Mouse (Mus musculus) neutrophil, adult 5-6 weeks (primary cell): Measurements from ENCODE around the gene Spaar. TPM values are rescaled to one million over a fixed set of nuclear protein-coding genes. Genes with fewer than 3 reads are reported as not detected.
"Not testable (repeated sequence)": the region's sequence is repeated elsewhere in the genome, so short reads cannot be mapped to it uniquely, and the experiment has no call there.

Experiments used
- ATAC-seq: fragments of 151-379, 151-347 bp; 2 replicates; pipeline ENCODE4 v1.8.0; 2017; ENCODE audit warnings: mild to moderate bottlenecking, moderate TSS enrichment; ENCODE audit not compliant: insufficient number of reproducible peaks, poor library complexity, low FRiP score, severe bottlenecking; ENCODE audit errors: extremely low read depth
- total RNA-seq: library from RNA; stranded (forward); fragments of 200-1000 nt; gene quantifications from 2 replicates; pipeline ENCODE4 v1.2.3, GENCODE M21; 2017

Spaar gene
- total RNA-seq, 1 experiment from 2014 or later: not detected

- ATAC-seq: no peak
Observed at GRCm38 (mm10) chr4:43769374-43769773, 39.5 kb downstream of the Spaar start.

GRCm38 (mm10) chr4:43770909-43771308 lies 41.1 kb downstream of the Spaar start, which contains the start of gene Olfr159:
Gene Olfr159, minus strand, starts transcription at chr4:43771009.
- no peak for ATAC-seq

DNA sequence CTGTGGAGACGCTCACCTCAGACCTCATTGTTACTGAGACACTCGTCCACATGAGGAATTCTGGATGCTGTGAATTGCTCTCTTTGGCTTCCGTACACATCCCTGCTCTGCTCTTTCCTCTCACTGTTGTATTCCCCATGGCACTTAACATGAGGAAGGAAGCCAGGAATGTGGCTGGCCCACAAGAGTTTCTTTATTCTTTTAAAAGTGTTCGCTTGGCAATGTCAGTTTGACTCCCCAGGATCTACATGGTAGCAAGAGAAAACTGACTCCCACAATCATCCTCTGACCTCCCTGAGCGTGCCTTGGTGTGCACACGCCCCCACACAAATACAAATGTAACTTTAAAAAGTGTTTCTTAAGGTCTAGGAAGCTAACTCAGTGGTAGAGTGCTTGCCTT lies 41.8 kb downstream of the Spaar start:
- ATAC-seq: no peak

GRCm38 (mm10) chr4:43772304-43772703 lies 42.5 kb downstream of the Spaar start:
- no peak for ATAC-seq

DNA sequence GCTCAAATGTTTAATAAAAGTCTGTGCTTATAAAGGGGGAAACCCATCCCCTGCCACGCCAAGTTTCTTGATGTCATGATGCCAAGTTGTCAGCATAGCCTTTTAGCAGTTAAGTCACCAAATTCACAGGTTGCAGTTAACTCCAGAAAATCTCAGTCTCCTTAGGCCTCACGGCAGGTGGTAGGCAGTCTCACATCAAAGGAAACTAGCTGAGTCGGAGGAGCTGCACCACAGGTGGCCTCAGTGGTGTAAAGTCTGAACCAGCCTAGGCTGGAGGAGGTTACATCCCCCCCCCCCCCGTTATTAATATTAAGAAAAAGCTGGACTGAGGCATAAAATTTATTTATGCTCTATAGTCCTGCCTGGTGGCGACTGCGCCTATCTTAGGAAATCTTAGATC lies 65.5 kb downstream of the Spaar start:
- no peak for ATAC-seq

DNA sequence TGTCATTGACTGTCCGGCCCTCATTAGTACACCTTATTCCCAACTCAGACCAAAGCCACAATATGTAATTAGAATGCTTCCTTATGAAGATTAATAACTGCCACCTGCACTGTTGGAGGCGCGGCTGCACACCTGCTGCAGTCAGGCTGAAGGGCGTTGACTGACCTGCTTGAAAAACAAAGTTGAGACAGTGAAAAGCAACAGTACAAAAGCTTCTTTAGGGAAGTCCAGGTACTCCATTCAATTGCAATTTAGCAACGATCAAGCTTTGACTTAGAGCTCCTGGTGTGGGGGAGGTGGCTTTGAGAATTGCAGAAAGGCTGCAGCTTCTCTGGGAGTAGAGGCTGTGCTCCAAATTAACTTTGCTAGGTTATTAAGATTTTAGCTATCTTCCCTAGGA lies 66.0 kb downstream of the Spaar start:
- not testable (repeated sequence) for ATAC-seq

DNA sequence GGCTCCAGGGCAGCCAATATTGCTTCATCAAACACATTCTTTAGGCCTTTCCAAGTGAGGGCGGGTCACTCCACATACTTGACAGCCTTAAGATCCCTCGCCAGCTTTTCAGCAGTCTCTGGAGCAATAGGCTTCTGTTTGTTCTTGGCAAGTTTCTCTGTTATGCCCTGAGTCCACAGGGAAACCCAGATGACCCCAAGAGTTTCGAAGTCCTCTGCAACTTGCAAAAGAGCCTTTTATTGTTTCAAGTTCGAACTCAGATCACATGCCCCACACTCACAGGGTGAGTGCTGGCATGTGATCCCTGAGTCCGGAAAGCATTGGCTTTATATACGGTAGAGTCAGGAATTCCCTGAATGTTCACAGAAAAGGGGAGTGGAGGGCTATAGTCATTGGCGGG lies 69.1 kb downstream of the Spaar start:
- no peak for ATAC-seq

Other genes starting within 250 kb of the Spaar start
- gene Sit1, start 246.3 kb upstream of the Spaar start, total RNA-seq: 5.9 and 7.4 TPM in 2 replicates
- 26.3 and 26.9 TPM in 2 replicates for gene Ccdc107, start 237.1 kb upstream of the Spaar start, total RNA-seq
- 1.5 and 2.6 TPM in 2 replicates for gene Arhgef39, start 230.3 kb upstream of the Spaar start, total RNA-seq
- not detected in 2 replicates for gene Car9, start 223.1 kb upstream of the Spaar start, total RNA-seq
- 2.2 and 3.0 TPM in 2 replicates for gene Tpm2, start 206.3 kb upstream of the Spaar start, total RNA-seq
- 91.4 and 142 TPM in 2 replicates for gene Creb3, start 167.7 kb upstream of the Spaar start, total RNA-seq
- gene Tln1, start 167.3 kb upstream of the Spaar start, total RNA-seq: 386 and 458 TPM in 2 replicates
- 21.0 and 23.2 TPM in 2 replicates for gene Rgp1, start 151.3 kb upstream of the Spaar start, total RNA-seq
- gene Gba2, start 151.2 kb upstream of the Spaar start, total RNA-seq: 22.2 and 23.2 TPM in 2 replicates
- gene Msmp, start 145.5 kb upstream of the Spaar start, total RNA-seq: not detected in 2 replicates
- 0.35 and 0.37 TPM in 2 replicates for gene Npr2, start 98.1 kb upstream of the Spaar start, total RNA-seq
- gene Spag8, start 76.4 kb upstream of the Spaar start, total RNA-seq: 0.23 and 0.86 TPM in 2 replicates
- 5.1 and 21.5 TPM in 2 replicates for gene Hint2, start 73.6 kb upstream of the Spaar start, total RNA-seq
- gene Tmem8b, start 61.1 kb upstream of the Spaar start, total RNA-seq: 0.47 and 0.49 TPM in 2 replicates
- 0.61 and 0.93 TPM in 2 replicates for gene Fam221b, start 60.9 kb upstream of the Spaar start, total RNA-seq
- not detected in 2 replicates for gene Olfr70, start 29.2 kb upstream of the Spaar start, total RNA-seq
- gene Olfr71, start 19.8 kb upstream of the Spaar start, total RNA-seq: not detected in 2 replicates
- gene Hrct1, start 2.8 kb upstream of the Spaar start, total RNA-seq: not detected in 2 replicates
- gene Olfr159, start 41.0 kb downstream of the Spaar start, total RNA-seq: not detected in 2 replicates
- not detected in 2 replicates for gene Olfr156, start 93.9 kb downstream of the Spaar start, total RNA-seq
- not detected in 2 replicates for gene Olfr157, start 110.2 kb downstream of the Spaar start, total RNA-seq
- gene Olfr155, start 121.5 kb downstream of the Spaar start, total RNA-seq: not detected in 2 replicates
- 0.86 and 2.9 TPM in 2 replicates for gene Reck, start 145.5 kb downstream of the Spaar start, total RNA-seq
- gene Glipr2, start 227.4 kb downstream of the Spaar start, total RNA-seq: 257 and 262 TPM in 2 replicates